Mouse (Mus musculus) cerebellum, adult 11-12 months (tissue): ENCODE measurements around the gene Shisa7.

Source experiments
- DNase-seq: peaks from one replicate; pipeline ENCODE4 v3.0.0; 2022

Gene Shisa7

GRCm38 (mm10) chr7:4793674-4794073 lies 50.8 kb downstream of the Shisa7 start:
- no peak for DNase-seq

- DNase-seq: peak; percentile 42
Measured at GRCm38 (mm10) chr7:4793248-4793647, 51.2 kb downstream of the Shisa7 start.

GRCm38 (mm10) chr7:4792278-4793212 lies 52.0 kb downstream of the Shisa7 start, which contains the start of gene Rpl28:
Gene Rpl28 (plus strand): TSS chr7:4792874.
- DNase-seq: peak; percentile 94

- peak; percentile 81 for DNase-seq
Measured at GRCm38 (mm10) chr7:4789436-4789935, 55.0 kb downstream of the Shisa7 start, which contains the start of gene Tmem238. Gene Tmem238 (minus strand): TSS chr7:4789656.

GRCm38 (mm10) chr7:4788499-4789435 lies 55.7 kb downstream of the Shisa7 start:
- DNase-seq: peak; percentile 63

GRCm38 (mm10) chr7:4783667-4784268 lies 60.7 kb downstream of the Shisa7 start:
- peak; percentile 84 for DNase-seq

GRCm38 (mm10) chr7:4782759-4783158 lies 61.7 kb downstream of the Shisa7 start, which contains the start of the genes Il11 and Tmem190:
Gene Il11 (minus strand): TSS chr7:4782859.
Gene Tmem190 (plus strand): TSS chr7:4782937.
- no peak for DNase-seq

GRCm38 (mm10) chr7:4782130-4782529 lies 62.4 kb downstream of the Shisa7 start:
- DNase-seq: no peak

- DNase-seq: peak; percentile 40
Measured at GRCm38 (mm10) chr7:4779921-4780320, 64.6 kb downstream of the Shisa7 start.

- no peak for DNase-seq
Measured at GRCm38 (mm10) chr7:4777851-4778637, 66.5 kb downstream of the Shisa7 start.

GRCm38 (mm10) chr7:4776861-4777830 lies 67.3 kb downstream of the Shisa7 start:
- DNase-seq: peak; percentile 15

GRCm38 (mm10) chr7:4776131-4776530 lies 68.4 kb downstream of the Shisa7 start:
- DNase-seq: no peak
